In genomic region chr7:35977986-35978385, GRCm38 (mm10) we compare ENCODE assay signal across 24 mouse cellular contexts.
"Had no signal": no experiment of that assay in that cellular context is flagged by ENCODE, and none has a peak within 500 bp of the region (broad histone marks: within the 10 kb centered on the region; RNA-seq: fewer than 3 reads in every experiment).

No protein-coding gene starts in this region.

- ATAC-seq: forebrain, embryonic 15.5 days; forebrain, postnatal 0 days; hindbrain, embryonic 16.5 days; inflammation-experienced regulatory T-cells, adult 6 months; intestine, embryonic 15.5 days; intestine, postnatal 0 days had no signal

- H3K9me3 ChIP-seq: forebrain, embryonic 15.5 days; heart, embryonic 10.5 days; hindbrain, embryonic 10.5 days; hindbrain, embryonic 12.5 days; intestine, embryonic 15.5 days; limb, embryonic 13.5 days had no signal

- H3K4me2 ChIP-seq: forebrain, embryonic 15.5 days; hindbrain, embryonic 12.5 days; hindbrain, embryonic 14.5 days; intestine, embryonic 15.5 days; limb, embryonic 13.5 days had no signal

- H3K36me3 ChIP-seq: forebrain, embryonic 15.5 days; heart, embryonic 10.5 days; hindbrain, embryonic 10.5 days; hindbrain, embryonic 12.5 days; intestine, embryonic 15.5 days; limb, embryonic 13.5 days had no signal

- H3K9ac ChIP-seq: forebrain, embryonic 15.5 days; forebrain, postnatal 0 days; hindbrain, embryonic 12.5 days; hindbrain, embryonic 14.5 days; intestine, embryonic 15.5 days; limb, embryonic 13.5 days had no signal

- H3K27ac ChIP-seq: forebrain, embryonic 15.5 days; gastrocnemius, adult 2 months; heart, embryonic 10.5 days; hindbrain, embryonic 10.5 days; hindbrain, embryonic 12.5 days; hindbrain, embryonic 14.5 days; intestine, embryonic 15.5 days; limb, embryonic 13.5 days had no signal

- H3K4me3 ChIP-seq: forebrain, embryonic 15.5 days; gastrocnemius, adult 2 months; heart, embryonic 10.5 days; hindbrain, embryonic 10.5 days; hindbrain, embryonic 12.5 days; intestine, embryonic 15.5 days; limb, embryonic 13.5 days had no signal

- DNase-seq: forebrain, postnatal 0 days; gastrocnemius, adult 2 months; gastrocnemius, postnatal 10 days; gastrocnemius, postnatal 25 days; heart, adult 18-20 months; heart, postnatal 10 days; heart, postnatal 4 days; kidney, adult 18-20 months; kidney, adult 8-10 months; kidney, postnatal 10 days; kidney, postnatal 25 days; layer of hippocampus, adult 9-11 months; layer of hippocampus, postnatal 36 days; left cerebral cortex, postnatal 4 days had no signal

- H3K4me1 ChIP-seq: forebrain, embryonic 15.5 days; heart, embryonic 10.5 days; hindbrain, embryonic 10.5 days; hindbrain, embryonic 12.5 days; intestine, embryonic 15.5 days; limb, embryonic 13.5 days had no signal

- H3K27me3 ChIP-seq: forebrain, embryonic 15.5 days; hindbrain, embryonic 12.5 days; intestine, embryonic 15.5 days; limb, embryonic 13.5 days had no signal
